Mouse (Mus musculus) cortical plate, adult 2 months (tissue): Measurements from ENCODE around the gene Ptgfrn. TPM values are rescaled to one million over a fixed set of nuclear protein-coding genes. Genes with fewer than 3 reads are reported as not detected.
A peak's percentile ranks its signal among the peaks of the same experiment; 100 is the strongest.

Source experiments
- H3K27ac ChIP-seq: fragments of 200-500 bp; 2 replicates; pipeline ENCODE4 v1.5.1; 2012; ENCODE audit warnings: low read length, control low read depth, inconsistent platforms; ENCODE audit not compliant: insufficient read depth
- H3K4me1 ChIP-seq: fragments of 200-500 bp; 2 replicates; pipeline ENCODE4 v1.6.1; 2011; ENCODE audit warnings: low read length; ENCODE audit not compliant: control insufficient read depth, insufficient read depth
- H3K4me3 ChIP-seq: fragments of 200-500 bp; 2 replicates; pipeline ENCODE4 v1.5.1; 2011; ENCODE audit warnings: mild to moderate bottlenecking, low read length, control low read depth; ENCODE audit not compliant: insufficient read depth
- CTCF ChIP-seq: fragments of 200-500 bp; IDR thresholded peaks from 2 replicates; pipeline ENCODE4 v1.5.1; 2011; ENCODE audit warnings: mild to moderate bottlenecking, control low read depth, low read length; ENCODE audit not compliant: insufficient read depth; ENCODE audit errors: extremely low read depth
- POLR2A ChIP-seq: fragments of 200-500 bp; IDR thresholded peaks from 2 replicates; pipeline ENCODE4 v1.6.1; 2011; ENCODE audit warnings: mild to moderate bottlenecking, low read length, control low read depth; ENCODE audit not compliant: insufficient read depth; ENCODE audit errors: extremely low read depth
- polyA plus RNA-seq: library from polyadenylated mRNA; depleted of rRNA; stranded (reverse); fragments of >200 nt; gene quantifications from 2 replicates; pipeline ENCODE4 v1.2.3, GENCODE M21; 2012; rRNA removed

Ptgfrn gene
- polyA plus RNA-seq, 1 experiment, result 12.0 TPM

DNA sequence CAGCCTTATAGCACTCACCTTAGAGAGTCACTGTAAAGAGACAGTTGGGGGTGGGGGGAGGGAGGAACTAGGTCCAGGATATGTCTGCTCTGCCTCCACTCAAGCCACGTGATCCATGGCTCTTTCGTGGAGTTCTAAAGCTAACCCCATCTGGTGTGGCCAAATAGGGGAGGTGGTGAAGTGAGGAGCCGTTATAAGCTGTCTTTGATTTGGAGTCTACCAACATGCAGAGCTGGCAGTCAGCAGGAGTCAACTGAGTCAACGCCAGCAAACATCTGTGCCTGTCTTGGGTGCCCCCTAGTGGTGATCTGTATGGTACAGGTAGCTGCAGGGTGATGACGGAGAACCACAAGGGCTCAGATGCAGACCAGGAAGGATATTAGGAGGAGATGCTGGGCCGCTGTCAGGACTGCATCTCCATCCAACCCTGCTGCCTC, 111.2 kb downstream of the Ptgfrn start:
- Histone ChIP-seq H3K4me1 (no peaks in the 10 kb centered on the region), H3K27ac (no peak overlapping the region), H3K4me3 (no peak overlapping the region)
- no peak for TF ChIP-seq POLR2A
- peak; percentile 71 for TF ChIP-seq CTCF

DNA sequence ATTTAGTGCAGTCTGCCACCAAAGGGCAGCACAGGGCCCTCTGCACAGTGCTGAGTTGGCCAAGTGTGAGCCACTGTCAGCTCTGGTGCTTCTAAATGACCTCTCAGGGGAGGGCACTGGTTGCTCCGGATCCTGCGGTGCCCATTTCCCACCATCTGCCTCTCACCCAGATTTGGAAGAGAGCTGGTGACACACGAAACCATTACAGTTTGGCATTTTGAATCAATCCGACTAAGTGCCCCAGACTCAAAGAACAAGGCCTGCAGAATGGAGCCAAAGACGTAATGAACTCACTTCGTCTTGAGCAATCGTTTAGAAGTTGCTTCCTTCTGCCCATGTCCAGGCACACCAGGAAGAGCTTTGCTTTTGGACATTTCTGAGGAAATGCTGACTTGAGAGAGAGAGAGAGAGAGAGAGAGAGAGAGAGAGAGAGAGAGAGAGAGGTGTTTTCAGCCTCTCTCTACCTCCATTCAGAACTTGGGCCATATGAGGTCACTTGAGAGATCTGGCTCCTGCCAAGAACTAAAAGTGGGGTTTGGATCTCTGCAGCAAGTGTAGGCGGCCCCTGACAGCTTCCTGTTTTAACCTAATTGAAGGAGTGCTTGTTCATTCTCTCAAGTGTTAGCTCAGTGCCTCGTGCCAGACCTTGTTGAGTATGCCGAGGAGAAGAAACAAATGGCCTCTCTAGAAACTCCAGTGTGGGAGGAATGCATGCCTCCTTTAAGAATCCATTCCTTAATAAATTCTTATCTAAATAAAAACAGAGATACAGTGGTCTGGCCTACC, 112.1 kb downstream of the Ptgfrn start:
- H3K27ac ChIP-seq, result no peak overlapping the region
- H3K4me1 ChIP-seq, result no peaks in the 10 kb centered on the region
- TF ChIP-seq POLR2A, result no peak
- no peak for TF ChIP-seq CTCF
- no peak overlapping the region for H3K4me3 ChIP-seq

DNA sequence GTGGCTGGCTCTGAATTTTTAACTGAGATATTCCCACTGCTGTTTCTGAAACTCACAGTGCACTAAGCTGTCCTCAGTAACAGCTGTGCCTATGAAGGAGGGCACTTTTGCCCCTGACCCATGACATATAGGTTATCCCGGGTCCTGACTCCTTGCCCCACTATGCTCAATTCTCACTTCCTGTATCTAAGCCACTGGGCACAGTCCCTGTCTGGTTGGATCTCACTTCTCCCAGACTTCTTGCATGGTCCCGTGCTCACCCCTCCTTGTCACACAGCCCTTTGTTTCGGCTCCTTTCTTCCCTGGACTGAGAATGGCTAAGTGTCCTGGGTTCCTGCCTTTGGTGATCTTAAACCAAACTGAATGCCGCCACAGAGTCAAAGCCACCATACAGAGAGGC, 115.8 kb downstream of the Ptgfrn start:
- Histone ChIP-seq H3K4me3 (no peak overlapping the region), H3K4me1 (no peaks in the 10 kb centered on the region), H3K27ac (no peak overlapping the region)
- TF ChIP-seq CTCF (no peak), POLR2A (no peak)

DNA sequence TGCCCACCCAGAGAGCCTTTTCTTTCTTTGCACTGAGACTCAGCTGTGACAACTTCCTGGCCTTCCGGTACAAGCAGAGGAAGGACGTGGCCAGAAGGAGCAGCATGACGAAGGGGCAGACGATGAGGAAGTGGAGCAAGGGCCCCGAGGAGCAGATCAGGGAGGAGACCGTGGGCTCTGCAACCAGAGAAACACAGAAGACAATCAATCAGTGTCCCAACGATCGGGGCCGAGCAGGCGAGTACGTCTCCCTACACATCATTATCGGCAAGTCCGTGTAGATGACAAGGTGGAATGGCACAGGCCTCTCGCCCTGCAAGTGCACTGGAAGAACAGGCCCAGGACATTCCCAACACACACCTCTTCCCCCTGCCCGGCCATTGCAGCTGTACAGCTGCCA, 116.4 kb downstream of the Ptgfrn start:
- no peaks in the 10 kb centered on the region for H3K4me1 ChIP-seq
- no peak for TF ChIP-seq CTCF
- no peak for TF ChIP-seq POLR2A
- H3K4me3 ChIP-seq, result no peak overlapping the region
- no peak overlapping the region for H3K27ac ChIP-seq

DNA sequence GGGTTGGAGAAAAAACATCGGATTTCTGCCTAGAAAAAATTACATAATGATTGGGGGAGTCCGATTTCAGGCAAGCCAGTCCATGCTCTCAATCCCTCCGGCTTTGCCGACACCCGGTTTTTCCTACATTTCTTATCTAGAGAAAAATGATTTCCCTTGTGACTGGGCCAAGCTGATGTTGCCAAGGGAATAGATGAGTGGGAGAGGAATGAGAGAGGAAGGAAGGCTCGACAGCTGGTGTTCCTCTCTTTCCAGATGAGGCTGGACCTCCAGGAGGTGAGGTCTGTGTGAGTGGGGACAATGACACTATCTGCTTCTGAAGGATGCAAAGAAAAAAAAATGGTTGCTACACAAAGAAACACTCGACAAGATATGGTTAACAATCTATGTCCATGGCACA, 116.9 kb downstream of the Ptgfrn start:
- TF ChIP-seq POLR2A (no peak), CTCF (no peak)
- no peaks in the 10 kb centered on the region for H3K4me1 ChIP-seq
- no peak overlapping the region for H3K4me3 ChIP-seq
- no peak overlapping the region for H3K27ac ChIP-seq

Other genes starting within 250 kb of the Ptgfrn start
- 8.1 and 8.7 TPM in 2 replicates for gene Trim45, start 188.1 kb downstream of the Ptgfrn start, polyA plus RNA-seq
- gene Ttf2, start 140.6 kb downstream of the Ptgfrn start, polyA plus RNA-seq, result 1.1 and 1.2 TPM in 2 replicates
- gene Cd101, start 80.7 kb downstream of the Ptgfrn start, polyA plus RNA-seq, result 0.13 and 0.17 TPM in 2 replicates
- gene Cd2, start 177.7 kb upstream of the Ptgfrn start, polyA plus RNA-seq, result 0.21 and 0.26 TPM in 2 replicates